Mouse (Mus musculus) midbrain, embryonic 11.5 days (tissue): ENCODE results near the gene Anxa5. TPM values are rescaled to one million over a fixed set of nuclear protein-coding genes. Genes with fewer than 3 reads are reported as not detected.

Experiments used
- ATAC-seq: fragments of 200-750 bp; cut with Nextera tagmentation; 2 replicates; pipeline ENCODE4 v1.8.0; 2017; ENCODE audit warnings: moderate TSS enrichment, moderate library complexity; ENCODE audit not compliant: low FRiP score
- DNase-seq: peaks from one replicate; pipeline ENCODE4 v3.0.0; 2015; ENCODE audit warnings: low spot score; ENCODE audit errors: missing footprints
- H3K27ac ChIP-seq: fragments of 300-500 bp; sonication (generic); 2 replicates; pipeline ENCODE4 v1.5.1; 2014; ENCODE audit warnings: low read depth, low read length
- H3K27me3 ChIP-seq: fragments of 300-500 bp; sonication (generic); 2 replicates; pipeline ENCODE4 v1.6.1; 2014; ENCODE audit warnings: mild to moderate bottlenecking, low read length, moderate library complexity, mixed read lengths; ENCODE audit not compliant: control insufficient read depth, insufficient read depth
- H3K36me3 ChIP-seq: fragments of 300-500 bp; sonication (generic); 2 replicates; pipeline ENCODE4 v1.6.1; 2014; ENCODE audit warnings: mild to moderate bottlenecking, low read length, moderate library complexity, mixed read lengths; ENCODE audit not compliant: control insufficient read depth, insufficient read depth
- H3K4me1 ChIP-seq: fragments of 300-500 bp; sonication (generic); 2 replicates; pipeline ENCODE4 v1.6.1; 2014; ENCODE audit warnings: low read length; ENCODE audit not compliant: control insufficient read depth, insufficient read depth
- H3K4me2 ChIP-seq: fragments of 300-500 bp; sonication (generic); 2 replicates; pipeline ENCODE4 v1.6.1; 2014; ENCODE audit warnings: mild to moderate bottlenecking, moderate library complexity
- H3K4me3 ChIP-seq: fragments of 300-500 bp; sonication (generic); 2 replicates; pipeline ENCODE4 v1.5.1; 2014; ENCODE audit warnings: low read depth, low read length
- H3K9ac ChIP-seq: fragments of 300-500 bp; sonication (generic); 2 replicates; pipeline ENCODE4 v1.6.1; 2014; ENCODE audit warnings: low read length
- H3K9me3 ChIP-seq: fragments of 300-500 bp; sonication (generic); 2 replicates; pipeline ENCODE4 v1.6.1; 2016; ENCODE audit warnings: low read length; ENCODE audit not compliant: control insufficient read depth
- WGBS: fragments of 180-500 bp; shearing (Covaris S2); extraction: QIAGEN DNeasy Blood & Tissue Kit; methylation state at CpG from one replicate; pipeline ENCODE4 v1.1.7; 2014; 5-methylcytosine and 5-hydroxymethylcytosine counted together
- polyA plus RNA-seq: library from polyadenylated mRNA; unstranded; fragments of >200 nt; fragmentation: Nextera tagmentation; extraction: Ambion mirVana; gene quantifications from 2 replicates; pipeline ENCODE4 v1.2.1, GENCODE M21; 2014

Gene Anxa5
- polyA plus RNA-seq, 1 experiment from 2014 or later = 98.4 TPM

DNA sequence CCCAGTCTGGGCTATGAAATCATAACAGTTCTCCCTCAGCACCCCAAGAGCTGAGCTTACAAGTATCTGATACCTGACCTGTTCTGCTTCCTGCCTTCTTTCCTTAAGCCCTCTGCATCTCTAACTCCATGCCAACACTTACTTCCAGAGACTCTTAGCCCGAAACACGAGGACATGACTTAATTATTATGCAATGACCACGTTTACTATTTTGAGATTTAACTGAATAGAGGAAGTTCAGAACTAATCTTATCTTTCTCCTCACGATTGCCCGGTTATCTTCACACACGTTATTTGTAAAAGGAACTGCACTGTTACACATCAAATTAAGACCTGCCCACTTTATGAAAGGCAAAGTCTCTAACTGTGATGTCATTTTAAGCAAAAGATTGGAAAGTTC lies 28.8 kb downstream of the Anxa5 start:
- no peak overlapping the region for H3K4me3 ChIP-seq
- H3K4me1 ChIP-seq = no peaks in the 10 kb centered on the region; the same call in 1 of the 2 replicates
- no peak for ATAC-seq
- no peak overlapping the region for H3K27ac ChIP-seq
- no peaks in the 10 kb centered on the region for H3K27me3 ChIP-seq
- H3K4me2 ChIP-seq = no peak overlapping the region
- DNase-seq = no peak
- no peaks in the 10 kb centered on the region for H3K9me3 ChIP-seq
- H3K9ac ChIP-seq = no peak overlapping the region
- no peaks in the 10 kb centered on the region for H3K36me3 ChIP-seq
- 76% methylated on average over 6 of the region's 6 CpGs for WGBS

DNA sequence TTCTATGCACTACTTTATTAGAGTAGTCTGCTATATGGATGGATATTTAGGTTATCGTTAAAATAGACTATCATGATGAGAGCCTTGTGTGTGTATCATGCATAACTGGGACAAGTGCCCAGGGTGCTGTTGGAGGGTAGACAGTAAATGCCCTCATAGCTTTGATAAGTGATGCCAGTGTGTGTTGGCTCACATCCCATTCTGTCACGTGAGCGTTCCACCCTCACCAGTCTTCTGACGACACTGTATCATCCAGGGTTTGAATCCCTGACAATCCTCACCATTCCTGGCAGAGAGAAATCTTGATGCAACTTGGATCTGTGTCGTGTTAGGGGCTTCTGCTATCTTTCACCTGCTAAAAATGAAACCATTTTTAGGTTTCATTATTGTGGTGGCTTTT lies 29.2 kb downstream of the Anxa5 start:
- no peaks in the 10 kb centered on the region for H3K27me3 ChIP-seq
- no peaks in the 10 kb centered on the region for H3K36me3 ChIP-seq
- H3K4me2 ChIP-seq = no peak overlapping the region
- H3K9ac ChIP-seq = no peak overlapping the region
- no peak overlapping the region for H3K27ac ChIP-seq
- H3K4me1 ChIP-seq = no peaks in the 10 kb centered on the region; the same call in 1 of the 2 replicates
- DNase-seq (no peak), ATAC-seq (no peak)
- H3K4me3 ChIP-seq = no peak overlapping the region
- 87% methylated on average over 5 of the region's 5 CpGs for WGBS
- no peaks in the 10 kb centered on the region for H3K9me3 ChIP-seq

DNA sequence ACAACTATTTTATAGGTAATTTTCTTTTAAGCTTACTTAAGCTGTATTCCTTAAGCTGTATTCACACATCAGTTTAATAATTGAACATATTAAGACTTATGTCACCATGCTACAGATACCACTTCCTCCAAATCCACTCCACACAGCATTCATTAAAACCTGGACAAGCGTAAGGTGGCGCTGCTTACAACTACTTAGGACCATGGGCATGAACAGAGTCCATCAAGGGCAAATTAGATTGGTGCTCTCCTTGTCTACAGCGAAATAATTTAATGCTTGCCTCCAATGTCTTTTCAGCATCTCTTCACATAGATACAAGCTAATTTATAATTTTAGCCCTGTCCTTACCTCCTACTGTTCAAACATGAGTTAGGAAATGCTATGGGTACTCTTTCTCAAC lies 29.7 kb downstream of the Anxa5 start:
- DNase-seq (no peak), ATAC-seq (no peak)
- no peaks in the 10 kb centered on the region for H3K36me3 ChIP-seq
- no peak overlapping the region for H3K27ac ChIP-seq
- 89% methylated on average over 3 of the region's 3 CpGs for WGBS
- H3K4me1 ChIP-seq = no peaks in the 10 kb centered on the region; the same call in 1 of the 2 replicates
- H3K4me3 ChIP-seq = no peak overlapping the region
- H3K9ac ChIP-seq = no peak overlapping the region
- no peak overlapping the region for H3K4me2 ChIP-seq
- H3K27me3 ChIP-seq = no peaks in the 10 kb centered on the region
- no peaks in the 10 kb centered on the region for H3K9me3 ChIP-seq

DNA sequence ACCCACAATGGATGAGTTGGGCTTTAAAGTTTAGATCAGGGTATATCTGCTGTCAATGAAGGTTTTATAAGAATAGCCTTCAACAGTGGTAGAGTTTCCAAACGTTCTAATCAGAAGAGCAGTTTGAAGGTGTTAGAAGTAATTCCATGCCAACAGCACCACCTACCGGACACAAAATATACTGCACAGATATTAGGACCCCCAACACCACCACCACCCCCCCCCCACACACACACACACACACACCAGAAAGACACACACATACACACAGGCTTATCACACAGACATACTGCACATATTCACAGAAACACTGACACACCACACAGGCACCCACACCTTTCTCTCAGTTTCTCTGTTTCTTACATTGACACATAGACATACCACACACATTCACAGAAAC lies 33.3 kb downstream of the Anxa5 start:
- no peaks in the 10 kb centered on the region for H3K27me3 ChIP-seq
- H3K4me3 ChIP-seq = no peak overlapping the region
- H3K27ac ChIP-seq = no peak overlapping the region
- 6% methylated on average over 2 of the region's 2 CpGs for WGBS
- no peak overlapping the region for H3K9ac ChIP-seq
- ATAC-seq (peak; percentile 46; the same call in 1 of the 2 replicates), DNase-seq (peak; percentile 98)
- no peaks in the 10 kb centered on the region for H3K4me1 ChIP-seq
- H3K4me2 ChIP-seq = no peak overlapping the region
- no peaks in the 10 kb centered on the region for H3K9me3 ChIP-seq
- no peaks in the 10 kb centered on the region for H3K36me3 ChIP-seq

DNA sequence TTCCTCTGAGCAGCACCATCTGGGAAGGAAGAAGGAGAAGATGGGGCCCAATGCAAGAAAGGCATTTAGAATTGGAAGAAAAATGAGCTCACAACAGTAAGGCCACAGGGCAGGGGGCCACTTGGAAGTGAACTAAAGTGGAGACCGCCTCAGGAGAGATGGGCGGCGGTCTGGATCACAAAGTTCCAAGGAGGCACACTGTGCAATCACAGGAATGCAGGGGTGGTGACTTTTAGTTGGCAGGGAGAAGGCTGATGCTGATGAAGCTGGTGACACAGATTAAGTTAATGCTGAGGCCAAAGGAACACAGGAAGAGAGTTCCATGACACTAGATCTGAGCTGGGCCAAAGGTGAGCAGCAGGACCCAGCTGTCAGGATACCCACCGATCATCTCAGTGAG lies 35.4 kb downstream of the Anxa5 start:
- H3K9me3 ChIP-seq = no peaks in the 10 kb centered on the region
- no peak overlapping the region for H3K27ac ChIP-seq
- no peak for DNase-seq
- H3K27me3 ChIP-seq = no peaks in the 10 kb centered on the region
- ATAC-seq = no peak
- H3K4me1 ChIP-seq = no peaks in the 10 kb centered on the region
- no peak overlapping the region for H3K9ac ChIP-seq
- no peak overlapping the region for H3K4me3 ChIP-seq
- no peaks in the 10 kb centered on the region for H3K36me3 ChIP-seq
- no peak overlapping the region for H3K4me2 ChIP-seq
- 83% methylated on average over 4 of the region's 4 CpGs for WGBS

DNA sequence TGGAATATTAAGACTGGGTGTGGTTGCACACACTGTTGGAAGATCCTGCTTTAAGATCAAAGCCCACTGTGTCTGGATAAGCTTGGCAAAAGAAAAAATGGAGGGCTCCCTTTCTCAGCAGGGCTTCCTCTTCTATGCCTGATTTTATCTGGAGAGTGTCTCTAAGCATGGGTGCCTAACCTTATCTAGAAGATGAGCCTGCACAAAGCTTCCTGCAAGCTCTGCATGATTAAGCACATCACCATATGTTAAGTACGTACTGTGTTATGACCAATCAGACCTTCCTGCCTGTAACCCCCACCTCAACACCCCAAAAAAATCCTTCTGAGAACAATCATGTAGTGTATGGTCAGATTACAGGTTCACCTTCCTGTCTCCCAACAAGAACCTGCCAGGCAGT lies 45.3 kb downstream of the Anxa5 start:
- DNase-seq (no peak), ATAC-seq (no peak)
- H3K27ac ChIP-seq = no peak overlapping the region
- H3K4me3 ChIP-seq = no peak overlapping the region
- no peaks in the 10 kb centered on the region for H3K9me3 ChIP-seq
- H3K4me2 ChIP-seq = no peak overlapping the region
- no peaks in the 10 kb centered on the region for H3K4me1 ChIP-seq
- WGBS = 94% methylated on average over 1 of the region's 1 CpGs
- no peaks in the 10 kb centered on the region for H3K27me3 ChIP-seq
- H3K9ac ChIP-seq = no peak overlapping the region
- H3K36me3 ChIP-seq = no peaks in the 10 kb centered on the region

DNA sequence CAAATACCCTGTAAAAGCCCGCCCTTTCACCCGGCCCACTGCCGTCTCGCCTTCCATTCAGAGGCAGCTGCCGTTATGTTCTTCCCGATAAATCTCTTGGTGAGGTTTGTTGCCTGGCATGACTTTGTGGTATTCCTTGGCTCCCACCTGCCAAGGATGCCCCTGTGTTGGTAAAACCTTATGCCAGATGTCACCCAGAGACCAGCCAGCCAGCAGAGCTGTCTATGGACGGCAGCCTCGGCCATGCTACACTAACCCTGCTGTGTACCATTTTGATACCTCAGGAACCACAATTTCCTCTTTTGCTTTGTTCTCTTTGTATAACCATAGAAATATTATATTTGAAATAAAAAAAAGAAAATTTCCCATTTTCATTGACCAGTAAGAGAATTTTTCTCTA lies 48.3 kb downstream of the Anxa5 start:
- Histone ChIP-seq H3K36me3 (no peaks in the 10 kb centered on the region), H3K27ac (no peak overlapping the region), H3K9me3 (no peaks in the 10 kb centered on the region), H3K9ac (no peak overlapping the region), H3K27me3 (no peaks in the 10 kb centered on the region), H3K4me3 (no peak overlapping the region), H3K4me2 (no peak overlapping the region), H3K4me1 (no peaks in the 10 kb centered on the region)
- ATAC-seq (no peak), DNase-seq (no peak)
- WGBS = 95% methylated on average over 8 of the region's 8 CpGs

DNA sequence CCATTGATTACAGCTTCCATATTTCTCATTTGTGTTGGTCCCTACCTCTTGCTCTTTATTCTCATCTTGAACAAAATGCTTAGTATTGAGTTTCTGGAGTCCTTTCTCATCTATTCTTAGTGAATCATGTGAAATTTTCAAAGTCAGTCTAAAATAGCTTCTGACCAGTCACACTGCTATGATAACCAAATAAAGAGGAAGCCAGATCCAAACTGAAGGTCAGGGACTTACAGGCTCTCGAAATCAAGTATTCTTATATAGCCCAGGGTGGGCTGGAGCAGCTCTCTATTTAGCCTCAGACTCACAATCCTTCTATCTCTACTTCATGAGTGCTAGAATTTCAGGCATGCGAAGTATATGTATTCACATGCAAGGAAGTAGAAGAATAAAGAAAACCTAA lies 66.2 kb downstream of the Anxa5 start:
- WGBS = 86% methylated on average over 2 of the region's 2 CpGs
- H3K4me1 ChIP-seq = no peaks in the 10 kb centered on the region
- no peak overlapping the region for H3K4me3 ChIP-seq
- no peak overlapping the region for H3K27ac ChIP-seq
- no peak overlapping the region for H3K9ac ChIP-seq
- DNase-seq = no peak
- no peak overlapping the region for H3K4me2 ChIP-seq
- H3K9me3 ChIP-seq = 0 out of 2 replicates have a peak, but pooled peaks cover under 1% of the 10 kb centered on the region
- H3K36me3 ChIP-seq = no peaks in the 10 kb centered on the region
- no peaks in the 10 kb centered on the region for H3K27me3 ChIP-seq
- ATAC-seq = no peak

DNA sequence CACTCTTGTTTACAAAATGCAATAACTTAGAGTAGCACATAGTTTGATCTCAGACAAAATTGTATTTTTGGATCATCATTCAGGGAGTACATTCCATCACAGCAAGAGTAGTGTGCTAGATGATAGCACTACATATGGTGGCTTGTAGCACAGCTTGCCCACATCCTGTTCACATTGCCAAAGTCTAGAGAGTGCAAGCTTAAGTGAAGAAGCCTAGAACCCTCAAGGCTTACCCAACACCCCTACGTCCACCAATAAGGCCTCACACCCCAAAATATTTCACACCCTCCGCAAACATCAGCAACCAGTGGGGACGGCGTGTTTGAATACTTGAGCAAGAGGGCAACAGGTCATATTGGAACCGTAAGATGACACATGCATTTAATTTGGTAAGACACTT lies 68.7 kb downstream of the Anxa5 start:
- 92% methylated on average over 5 of the region's 5 CpGs for WGBS
- no peaks in the 10 kb centered on the region for H3K9me3 ChIP-seq

DNA sequence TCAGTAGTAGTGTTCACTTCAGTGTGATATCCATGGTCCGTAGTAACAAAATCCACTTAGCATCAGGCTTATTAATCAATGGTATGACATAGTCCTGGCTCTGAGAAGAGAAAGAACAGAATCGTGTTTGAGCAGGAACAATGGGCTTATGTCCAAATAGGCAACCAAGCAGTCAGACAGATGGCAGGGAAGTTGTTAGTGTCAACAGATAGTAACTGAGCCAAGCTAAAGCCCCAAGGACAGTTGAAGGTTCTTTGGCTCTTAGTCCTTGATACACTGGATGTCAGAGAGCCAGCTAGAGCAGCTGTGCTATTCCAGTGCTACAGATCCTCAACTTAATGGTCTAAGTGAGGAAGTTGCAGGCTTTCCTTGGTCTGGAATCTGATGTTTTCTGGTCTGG lies 69.4 kb downstream of the Anxa5 start:
- H3K4me3 ChIP-seq = no peak overlapping the region
- WGBS = 82% methylated on average over 2 of the region's 2 CpGs
- H3K9me3 ChIP-seq = no peaks in the 10 kb centered on the region
- no peaks in the 10 kb centered on the region; the same call in 1 of the 2 replicates for H3K4me1 ChIP-seq
- no peaks in the 10 kb centered on the region for H3K36me3 ChIP-seq
- ATAC-seq (no peak), DNase-seq (no peak)
- no peak overlapping the region for H3K27ac ChIP-seq
- no peaks in the 10 kb centered on the region for H3K27me3 ChIP-seq
- H3K4me2 ChIP-seq = no peak overlapping the region
- H3K9ac ChIP-seq = no peak overlapping the region

More for the DNA sequence above, 68.7 kb downstream of the Anxa5 start:
- H3K9ac ChIP-seq = no peak overlapping the region
- DNase-seq = no peak
- no peaks in the 10 kb centered on the region for H3K36me3 ChIP-seq
- no peaks in the 10 kb centered on the region for H3K4me1 ChIP-seq
- no peak overlapping the region for H3K4me3 ChIP-seq
- H3K27me3 ChIP-seq = no peaks in the 10 kb centered on the region
- H3K4me2 ChIP-seq = no peak overlapping the region
- no peak overlapping the region for H3K27ac ChIP-seq
- no peak for ATAC-seq
